Mouse (Mus musculus) midbrain, embryonic 11.5 days (tissue): ENCODE measurements around the gene Gm17720. TPM values are rescaled to one million over a fixed set of nuclear protein-coding genes. Genes with fewer than 3 reads are reported as not detected.

Experiments used
- polyA plus RNA-seq: library from polyadenylated mRNA; unstranded; fragments of >200 nt; fragmentation: Nextera tagmentation; extraction: Ambion mirVana; gene quantifications from 2 replicates; pipeline ENCODE4 v1.2.1, GENCODE M21; 2014

Gm17720 gene
- polyA plus RNA-seq, 1 experiment from 2014 or later, result not detected

Other genes with a start within 250 kb of the Gm17720 start
- gene Phlpp2, start 234.2 kb downstream of the Gm17720 start, polyA plus RNA-seq, result 2.7 and 3.2 TPM in 2 replicates
- 0.25 and 0.37 TPM in 2 replicates for gene Marveld3, start 140.6 kb downstream of the Gm17720 start, polyA plus RNA-seq
- not detected in 2 replicates for gene Tat, start 112.3 kb downstream of the Gm17720 start, polyA plus RNA-seq
- gene Chst4, start 63.0 kb downstream of the Gm17720 start, polyA plus RNA-seq, result not detected in 2 replicates
- gene Zfp612, start 23.0 kb downstream of the Gm17720 start, polyA plus RNA-seq, result 10.5 and 12.5 TPM in 2 replicates
- not detected in 2 replicates for gene Gm21964, start 1.5 kb downstream of the Gm17720 start, polyA plus RNA-seq
- 3.9 and 4.0 TPM in 2 replicates for gene Calb2, start 65.5 kb upstream of the Gm17720 start, polyA plus RNA-seq
- 13.1 and 13.5 TPM in 2 replicates for gene Cmtr2, start 112.9 kb upstream of the Gm17720 start, polyA plus RNA-seq
- 0.03 and 0.18 TPM in 2 replicates for gene Hydin, start 164.2 kb upstream of the Gm17720 start, polyA plus RNA-seq